Mouse (Mus musculus): Measurements from ENCODE around the gene Dab2ip.

The Dab2ip gene

GRCm38 (mm10) chr2:35595102-35595501, 37.0 kb downstream of the Dab2ip start:
- in situ Hi-C loops (cut with MboI), result no loop called here

GRCm38 (mm10) chr2:35595718-35596117, 37.7 kb downstream of the Dab2ip start:
- in situ Hi-C loops (cut with MboI), result no loop called here

- in situ Hi-C loops (cut with MboI), result no loop called here
These were observed 38.7 kb downstream of the Dab2ip start for GRCm38 (mm10) chr2:35596796-35597195.

- in situ Hi-C loops (cut with MboI), result no loop called here
These were observed 40.8 kb downstream of the Dab2ip start for GRCm38 (mm10) chr2:35598819-35599218.

- in situ Hi-C loops (cut with MboI), result no loop called here
These were observed 43.6 kb downstream of the Dab2ip start for GRCm38 (mm10) chr2:35601665-35602064.

- in situ Hi-C loops (cut with MboI), result no loop called here
These were observed 49.4 kb downstream of the Dab2ip start for GRCm38 (mm10) chr2:35607476-35607875.

- in situ Hi-C loops (cut with MboI), result no loop called here
These were observed 50.8 kb downstream of the Dab2ip start for GRCm38 (mm10) chr2:35608856-35609255.

GRCm38 (mm10) chr2:35609317-35609716, 51.3 kb downstream of the Dab2ip start:
- in situ Hi-C loops (cut with MboI), result no loop called here

GRCm38 (mm10) chr2:35610168-35610951, 52.3 kb downstream of the Dab2ip start:
- in situ Hi-C loops (cut with MboI), result no loop called here

GRCm38 (mm10) chr2:35610976-35611375, 52.9 kb downstream of the Dab2ip start:
- in situ Hi-C loops (cut with MboI), result no loop called here

- in situ Hi-C loops (cut with MboI), result no loop called here
These were observed 53.6 kb downstream of the Dab2ip start for GRCm38 (mm10) chr2:35611645-35612044.

- in situ Hi-C loops (cut with MboI), result no loop called here
These were observed 54.2 kb downstream of the Dab2ip start for GRCm38 (mm10) chr2:35612297-35612696.

- in situ Hi-C loops (cut with MboI), result no loop called here
These were observed 55.9 kb downstream of the Dab2ip start for GRCm38 (mm10) chr2:35613946-35614353.

GRCm38 (mm10) chr2:35614411-35614810, 56.3 kb downstream of the Dab2ip start:
- in situ Hi-C loops (cut with MboI), result no loop called here

GRCm38 (mm10) chr2:35615366-35615765, 57.3 kb downstream of the Dab2ip start:
- in situ Hi-C loops (cut with MboI), result no loop called here

- in situ Hi-C loops (cut with MboI), result no loop called here
These were observed 57.9 kb downstream of the Dab2ip start for GRCm38 (mm10) chr2:35615977-35616376.

GRCm38 (mm10) chr2:35616891-35617658, 59.0 kb downstream of the Dab2ip start:
- in situ Hi-C loops (cut with MboI), result no loop called here

GRCm38 (mm10) chr2:35618981-35619380, 60.9 kb downstream of the Dab2ip start:
- in situ Hi-C loops (cut with MboI), result no loop called here

GRCm38 (mm10) chr2:35619532-35619931, 61.5 kb downstream of the Dab2ip start:
- in situ Hi-C loops (cut with MboI), result no loop called here

- in situ Hi-C loops (cut with MboI), result no loop called here
These were observed 62.5 kb downstream of the Dab2ip start for GRCm38 (mm10) chr2:35620364-35621224.

- in situ Hi-C loops (cut with MboI), result no loop called here
These were observed 63.1 kb downstream of the Dab2ip start for GRCm38 (mm10) chr2:35621225-35621519.

- in situ Hi-C loops (cut with MboI), result no loop called here
These were observed 63.7 kb downstream of the Dab2ip start for GRCm38 (mm10) chr2:35621796-35622195.
